Mouse (Mus musculus) bone marrow, adult 2 months (tissue): ENCODE results near the gene Cpvl.

Source experiments
- CTCF ChIP-seq: fragments of 200-500 bp; IDR thresholded peaks from 2 replicates; pipeline ENCODE4 v1.5.1; 2011; ENCODE audit warnings: low read length, control low read depth; ENCODE audit not compliant: control insufficient read depth, insufficient read depth
- POLR2A ChIP-seq: fragments of 200-500 bp; IDR thresholded peaks from 2 replicates; pipeline ENCODE4 v1.6.1; 2011; ENCODE audit warnings: low read depth, mild to moderate bottlenecking, control low read depth, low read length, borderline replicate concordance; ENCODE audit not compliant: control insufficient read depth

- TF ChIP-seq CTCF: no peak
- TF ChIP-seq POLR2A: no peak
These were observed 14.5 kb downstream of the Cpvl start for GRCm38 (mm10) chr6:53963906-53964496.
